Mouse (Mus musculus) erythroid progenitor cell, adult 5-6 weeks (primary cell): ENCODE results near the gene Bcl10. TPM values are rescaled to one million over a fixed set of nuclear protein-coding genes. Genes with fewer than 3 reads are reported as not detected.
A peak's percentile ranks its signal among the peaks of the same experiment; 100 is the strongest.
"Not testable (repeated sequence)": the region's sequence is repeated elsewhere in the genome, so short reads cannot be mapped to it uniquely, and the experiment has no call there.

Experiments
- ATAC-seq: replicated peaks from 2 replicates; pipeline ENCODE4 v1.8.0; 2016; ENCODE audit warnings: moderate number of reproducible peaks, mild to moderate bottlenecking, moderate TSS enrichment, inconsistent platforms; ENCODE audit not compliant: poor library complexity, low FRiP score, severe bottlenecking
- total RNA-seq, 2 experiments: library from RNA; stranded (forward) in 1 of 2; stranded (reverse) in 1 of 2; fragments of 150-400 nt in 1 of 2; fragments of 186-747, 209-891 nt in 1 of 2; gene quantifications; 2 replicates each; pipeline versions ENCODE4 v1.2.3 to v1.2.4; 2015 to 2017; ENCODE audit warnings: low replicate concordance in 2 of 2

The Bcl10 gene
- total RNA-seq, 2 experiments from 2014 or later, result 9.5 to 13.4 TPM

GRCm38 (mm10) chr3:145912512-145912911 is 10.1 kb upstream of the Bcl10 start:
- ATAC-seq, result no peak

DNA sequence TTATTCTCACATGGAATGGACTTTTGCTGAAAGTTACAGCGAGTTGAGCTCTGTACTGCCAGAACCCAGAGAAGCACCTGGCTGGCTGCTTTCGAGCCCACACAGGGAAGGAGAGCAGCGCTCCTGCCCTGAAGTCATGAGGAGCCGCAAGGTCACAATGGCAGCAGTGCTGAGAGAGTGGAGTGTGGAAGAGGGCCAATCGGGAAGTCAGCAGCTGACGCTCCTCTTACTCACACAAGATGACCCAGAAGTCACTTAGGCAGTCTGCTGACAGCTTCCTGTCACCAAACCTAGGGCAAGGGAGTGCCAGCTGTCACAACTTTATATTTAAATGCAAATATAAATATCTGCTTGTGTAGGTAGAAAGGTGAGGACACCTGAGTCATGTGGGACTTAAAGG is 9.3 kb upstream of the Bcl10 start:
- ATAC-seq, result no peak

- not testable (repeated sequence) for ATAC-seq
Observed at GRCm38 (mm10) chr3:145913942-145914341, 8.7 kb upstream of the Bcl10 start.

DNA sequence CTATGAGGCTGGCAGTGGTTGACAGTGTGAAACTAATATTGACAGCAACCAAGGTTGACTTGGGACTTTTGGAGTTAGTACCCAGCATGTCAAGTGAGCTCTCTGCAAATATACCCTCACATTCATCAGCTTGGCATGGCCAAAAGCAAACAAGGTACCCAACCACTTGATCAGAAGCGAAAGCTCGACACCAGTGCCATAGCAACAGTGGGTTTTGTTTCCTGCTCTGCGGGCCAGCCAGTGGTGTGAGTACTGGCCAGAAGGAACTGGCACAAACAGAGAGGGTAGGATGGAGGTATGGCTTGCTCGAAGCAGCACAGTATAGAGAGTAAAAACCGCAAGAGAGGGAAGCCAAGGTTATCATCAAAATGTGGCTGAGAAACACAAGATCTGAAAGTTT is 6.2 kb upstream of the Bcl10 start:
- no peak for ATAC-seq

DNA sequence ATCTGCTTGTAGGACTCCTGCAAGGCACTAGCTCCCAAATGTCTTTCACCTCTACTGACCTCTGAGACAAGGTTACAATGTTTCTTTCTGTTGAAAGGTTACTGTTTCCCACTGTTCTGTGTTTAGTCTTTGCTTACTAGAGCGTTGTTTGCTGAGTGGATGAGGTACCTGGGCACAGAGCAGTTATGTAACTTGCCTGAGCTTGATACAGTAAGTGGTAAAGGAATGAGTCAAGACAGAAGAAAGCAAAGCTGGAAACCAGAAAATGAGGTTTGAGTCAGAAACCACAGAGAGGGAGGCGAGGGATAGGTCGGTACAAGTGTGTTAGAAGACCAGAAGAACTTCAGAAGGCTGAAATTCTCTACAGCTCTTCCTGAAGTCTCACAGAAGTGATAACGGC is 5.8 kb upstream of the Bcl10 start:
- ATAC-seq, result no peak

DNA sequence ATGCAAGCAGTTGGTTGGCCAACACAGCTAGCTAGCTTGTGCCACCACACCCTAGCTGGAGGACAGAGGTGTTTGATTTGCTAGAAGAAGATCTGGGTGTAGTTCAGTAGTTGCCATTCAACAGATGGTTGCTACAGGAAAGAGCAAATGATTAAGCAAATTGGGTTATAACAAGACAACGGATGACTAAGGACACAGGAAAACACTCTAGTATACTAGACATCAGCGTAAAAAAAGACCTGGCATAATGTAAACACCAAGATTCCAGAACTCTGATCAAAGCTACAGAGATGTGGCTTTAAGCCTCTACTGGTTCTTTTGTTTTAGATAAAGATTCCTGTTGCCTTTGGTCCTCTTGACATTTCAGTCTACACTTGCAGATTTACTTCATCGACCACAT is 367 bp downstream of the Bcl10 start:
- ATAC-seq, result no peak

DNA sequence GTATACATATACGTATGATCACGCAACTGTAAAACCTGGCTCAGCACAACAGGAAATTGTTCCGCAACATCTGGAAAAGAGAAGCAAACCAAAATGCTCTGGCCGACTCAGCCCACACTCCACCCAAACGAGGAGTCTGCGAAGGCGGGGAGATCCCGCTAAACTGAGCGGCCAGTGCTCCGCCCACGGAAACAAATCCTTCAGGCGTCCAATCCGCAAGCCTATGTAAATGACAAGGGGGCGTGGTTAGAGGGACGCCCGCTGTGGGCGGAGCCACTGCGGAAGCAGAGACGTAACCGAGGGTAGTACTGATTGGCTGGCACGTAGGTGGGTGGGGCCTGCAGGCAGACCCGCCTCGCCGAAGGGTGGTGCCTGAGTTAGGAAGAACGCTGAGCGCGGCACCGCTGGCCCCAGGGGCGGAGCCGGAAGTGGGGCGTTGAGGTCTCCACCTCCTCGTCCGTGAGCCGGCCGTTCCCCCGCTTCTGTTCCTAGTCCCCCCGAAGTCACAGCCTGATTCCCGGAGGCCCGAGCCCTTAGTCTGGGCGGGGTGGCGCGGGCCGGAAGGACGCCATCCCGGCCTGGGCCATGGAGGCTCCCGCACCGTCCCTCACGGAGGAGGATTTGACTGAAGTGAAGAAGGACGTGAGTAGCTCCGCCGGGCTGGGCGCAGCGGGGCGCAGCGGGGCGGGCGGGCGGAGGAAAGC is 1.4 kb downstream of the Bcl10 start:
- ATAC-seq, result peak; percentile 96

DNA sequence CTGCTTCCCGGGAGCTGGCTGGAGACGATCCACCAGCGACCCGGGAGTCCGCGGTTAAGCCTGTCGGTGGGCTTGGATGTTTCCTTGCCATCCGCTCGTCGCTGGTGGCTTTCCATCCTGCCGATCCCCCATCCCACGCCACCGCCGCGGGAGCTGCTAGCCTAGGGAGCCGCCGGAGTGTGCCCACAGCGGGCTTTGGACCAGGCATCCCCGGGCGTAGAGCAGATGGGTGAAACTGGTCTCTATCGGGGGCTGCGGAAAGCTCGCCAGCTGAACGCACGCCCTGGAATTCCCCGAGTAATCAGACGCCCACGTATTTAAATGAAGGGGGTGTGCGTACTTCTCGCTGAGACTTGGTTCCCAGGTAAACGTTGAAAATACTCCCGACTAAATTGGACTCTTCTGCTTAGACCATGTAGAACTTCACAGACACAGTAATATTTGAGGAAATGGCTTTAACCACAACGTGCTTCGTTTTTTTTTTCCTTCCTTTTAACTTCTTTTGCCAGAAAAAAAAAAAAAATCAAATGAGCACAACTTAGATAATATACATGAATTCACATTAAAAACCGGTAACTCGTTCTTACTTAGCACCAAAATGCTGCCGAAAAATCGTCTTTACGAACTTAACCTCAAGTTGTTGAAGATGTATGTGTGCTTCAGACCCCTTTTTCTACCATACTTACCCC is 2.2 kb downstream of the Bcl10 start:
- ATAC-seq, result peak; percentile 33

- ATAC-seq, result no peak
Observed at GRCm38 (mm10) chr3:145925506-145925905, 2.9 kb downstream of the Bcl10 start.

DNA sequence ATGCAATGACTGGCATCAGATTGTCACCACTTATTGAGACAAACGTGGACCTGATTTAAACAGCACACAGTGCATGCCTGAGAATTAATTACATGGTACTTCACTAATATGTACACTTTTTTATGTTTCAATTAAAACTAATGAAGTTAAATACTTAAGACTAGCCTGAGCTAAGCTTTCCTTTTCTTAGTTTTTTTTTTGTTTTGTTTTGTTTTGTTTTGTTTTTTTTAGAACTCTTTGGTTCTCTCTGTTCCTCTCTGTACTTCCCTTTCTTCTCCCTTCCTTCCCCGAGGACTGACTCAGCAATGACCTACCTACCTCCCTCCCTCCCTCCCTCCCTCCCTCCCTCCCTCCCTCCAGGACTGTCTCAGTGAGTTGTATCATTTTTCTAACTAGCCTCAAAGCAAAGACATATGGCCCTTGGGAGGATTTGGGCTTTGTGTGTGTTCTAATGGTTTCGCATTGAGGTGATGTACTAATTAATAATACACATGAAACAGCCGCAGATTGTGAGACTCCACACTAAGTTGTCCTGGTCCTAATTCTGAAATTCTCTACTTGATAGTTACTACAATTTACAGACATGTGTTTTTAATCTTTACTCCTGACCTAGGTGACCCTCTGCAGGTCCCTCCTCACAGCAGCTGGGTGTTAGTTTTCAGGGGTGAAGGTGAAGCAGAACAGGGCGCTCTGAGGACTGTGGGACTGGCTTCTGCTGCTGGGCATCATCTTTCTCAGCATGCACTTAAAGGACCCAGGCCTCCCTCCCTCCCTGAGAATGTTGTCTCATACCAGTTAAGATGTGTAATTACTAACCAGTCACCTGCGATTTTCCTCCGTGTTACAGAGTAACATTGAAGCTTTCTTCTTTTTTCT is 7.2 kb downstream of the Bcl10 start:
- ATAC-seq, result no peak

DNA sequence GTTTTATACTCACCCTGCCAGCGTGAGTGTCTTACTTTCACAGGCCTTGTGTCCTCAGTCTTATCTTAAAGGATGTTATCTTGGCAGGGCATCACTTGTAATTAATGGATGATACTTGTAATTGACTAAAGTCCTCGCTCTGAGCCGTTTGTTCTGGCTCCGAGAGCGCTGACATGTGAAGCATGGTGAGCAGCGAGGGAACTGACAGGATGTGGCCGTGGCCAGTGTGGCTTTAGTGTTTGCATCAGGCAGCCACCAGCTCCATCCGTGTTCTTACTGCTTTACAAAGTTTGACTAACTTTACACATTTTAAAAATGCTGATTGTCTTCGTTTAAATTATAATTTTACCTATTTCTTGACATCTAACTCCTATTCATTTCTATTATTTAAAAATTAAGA is 11.2 kb downstream of the Bcl10 start:
- no peak for ATAC-seq

GRCm38 (mm10) chr3:145937505-145938404 is 15.2 kb downstream of the Bcl10 start, which contains the start of gene 2410004B18Rik:
TSS of gene 2410004B18Rik (plus strand) at chr3:145938014.
- ATAC-seq, result peak; percentile 94

- no peak for ATAC-seq
Observed at GRCm38 (mm10) chr3:145938405-145939349, 16.1 kb downstream of the Bcl10 start.

DNA sequence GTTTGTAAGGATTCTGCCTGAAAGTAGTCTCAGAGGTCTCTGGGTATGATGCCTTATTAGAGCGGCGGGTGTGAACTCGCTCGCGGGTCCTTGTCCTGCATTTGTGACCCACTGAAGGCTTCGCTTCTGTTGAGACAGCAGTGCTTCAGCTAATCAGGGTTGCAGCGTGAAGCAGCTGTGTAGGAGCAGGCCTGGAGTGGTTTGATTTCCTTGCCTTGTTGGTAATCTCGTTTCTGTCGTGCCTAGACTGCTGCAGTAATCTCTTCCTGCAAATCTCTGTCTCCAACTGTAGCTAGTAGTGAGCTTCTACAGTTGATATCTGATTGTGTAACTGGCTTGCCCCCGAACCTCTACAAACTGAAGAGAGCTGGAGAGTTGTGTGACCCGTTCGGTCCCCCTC is 16.8 kb downstream of the Bcl10 start:
- ATAC-seq, result no peak

- ATAC-seq, result no peak
Observed at GRCm38 (mm10) chr3:145939971-145940370, 17.4 kb downstream of the Bcl10 start.

- peak; percentile 67 for ATAC-seq
Observed at GRCm38 (mm10) chr3:145941971-145942370, 19.4 kb downstream of the Bcl10 start.

GRCm38 (mm10) chr3:145944348-145944747 is 21.7 kb downstream of the Bcl10 start:
- ATAC-seq, result peak; percentile 65

GRCm38 (mm10) chr3:145945904-145946303 is 23.3 kb downstream of the Bcl10 start:
- 0 out of 2 replicates have a peak, but pooled peaks have one; percentile 55 for ATAC-seq
